Mouse (Mus musculus) embryonic facial prominence, embryonic 14.5 days (tissue): ENCODE data around the gene St8sia1. TPM values are rescaled to one million over a fixed set of nuclear protein-coding genes. Genes with fewer than 3 reads are reported as not detected.

Experiments used
- ATAC-seq: fragments of 200-750 bp; cut with Nextera tagmentation; 2 replicates; pipeline ENCODE4 v1.8.0; 2017; ENCODE audit warnings: low read depth, moderate number of reproducible peaks, moderate TSS enrichment
- DNase-seq: peaks from one replicate; pipeline ENCODE4 v3.0.0-alpha.2; 2015; ENCODE audit warnings: low spot score
- H3K27ac ChIP-seq: fragments of 300-500 bp; sonication (generic); replicated peaks from 2 replicates; pipeline ENCODE4 v1.5.1; 2014; ENCODE audit warnings: low read depth, mild to moderate bottlenecking, low read length, moderate library complexity
- H3K27me3 ChIP-seq: fragments of 300-500 bp; sonication (generic); replicated peaks from 2 replicates; pipeline ENCODE4 v1.6.1; 2014; ENCODE audit warnings: low read length; ENCODE audit not compliant: control insufficient read depth, insufficient read depth
- H3K36me3 ChIP-seq: fragments of 300-500 bp; sonication (generic); 2 replicates; pipeline ENCODE4 v1.6.1; 2014; ENCODE audit warnings: low read length, mixed read lengths; ENCODE audit not compliant: control insufficient read depth, insufficient read depth
- H3K4me1 ChIP-seq: fragments of 300-500 bp; sonication (generic); 2 replicates; pipeline ENCODE4 v1.6.1; 2014; ENCODE audit warnings: antibody characterized with exemption, low read length; ENCODE audit not compliant: control insufficient read depth, insufficient read depth
- H3K4me2 ChIP-seq: fragments of 300-500 bp; sonication (generic); 2 replicates; pipeline ENCODE4 v1.6.1; 2014; ENCODE audit warnings: low read depth, mild to moderate bottlenecking, low read length, moderate library complexity, mixed read lengths
- H3K4me3 ChIP-seq: fragments of 300-500 bp; sonication (generic); 2 replicates; pipeline ENCODE4 v1.5.1; 2014; ENCODE audit warnings: low read depth, mild to moderate bottlenecking, low read length
- H3K9ac ChIP-seq: fragments of 300-500 bp; sonication (generic); 2 replicates; pipeline ENCODE4 v1.6.1; 2014; ENCODE audit warnings: low read depth, mild to moderate bottlenecking, low read length, moderate library complexity, mixed read lengths
- H3K9me3 ChIP-seq: fragments of 300-500 bp; sonication (generic); 2 replicates; pipeline ENCODE4 v1.6.1; 2016; ENCODE audit warnings: low read length; ENCODE audit not compliant: control insufficient read depth
- WGBS: fragments of 180-500 bp; shearing (Covaris S2); extraction: QIAGEN DNeasy Blood & Tissue Kit; methylation state at CpG from one replicate; pipeline ENCODE4 v1.1.7; 2014; 5-methylcytosine and 5-hydroxymethylcytosine counted together
- polyA plus RNA-seq: library from polyadenylated mRNA; unstranded; fragments of >200 nt; fragmentation: Nextera tagmentation; extraction: Ambion mirVana; gene quantifications from 2 replicates; pipeline ENCODE4 v1.2.1, GENCODE M21; 2014

The St8sia1 gene
- polyA plus RNA-seq, 1 experiment from 2014 or later = 1.8 TPM

- Histone ChIP-seq H3K27ac (no peak overlapping the region), H3K9ac (no peak overlapping the region), H3K27me3 (no peaks in the 10 kb centered on the region), H3K4me3 (no peak overlapping the region), H3K4me1 (no peaks in the 10 kb centered on the region), H3K9me3 (no peaks in the 10 kb centered on the region), H3K4me2 (no peak overlapping the region), H3K36me3 (no peaks in the 10 kb centered on the region)
- ATAC-seq (no peak), DNase-seq (no peak)
- 67% methylated on average over 5 of the region's 5 CpGs for WGBS
Observed at GRCm38 (mm10) chr6:142812969-142813368, 151.3 kb downstream of the St8sia1 start.

- no peak for ATAC-seq
- H3K36me3 ChIP-seq = no peaks in the 10 kb centered on the region
- H3K27me3 ChIP-seq = no peaks in the 10 kb centered on the region
- no peak overlapping the region for H3K4me2 ChIP-seq
- WGBS = 63% methylated on average over 6 of the region's 6 CpGs
- no peak for DNase-seq
- H3K27ac ChIP-seq = no peak overlapping the region
- no peak overlapping the region for H3K9ac ChIP-seq
- no peak overlapping the region for H3K4me3 ChIP-seq
- H3K4me1 ChIP-seq = no peaks in the 10 kb centered on the region
- no peaks in the 10 kb centered on the region for H3K9me3 ChIP-seq
Observed at GRCm38 (mm10) chr6:142810239-142810638, 154.0 kb downstream of the St8sia1 start.

DNA sequence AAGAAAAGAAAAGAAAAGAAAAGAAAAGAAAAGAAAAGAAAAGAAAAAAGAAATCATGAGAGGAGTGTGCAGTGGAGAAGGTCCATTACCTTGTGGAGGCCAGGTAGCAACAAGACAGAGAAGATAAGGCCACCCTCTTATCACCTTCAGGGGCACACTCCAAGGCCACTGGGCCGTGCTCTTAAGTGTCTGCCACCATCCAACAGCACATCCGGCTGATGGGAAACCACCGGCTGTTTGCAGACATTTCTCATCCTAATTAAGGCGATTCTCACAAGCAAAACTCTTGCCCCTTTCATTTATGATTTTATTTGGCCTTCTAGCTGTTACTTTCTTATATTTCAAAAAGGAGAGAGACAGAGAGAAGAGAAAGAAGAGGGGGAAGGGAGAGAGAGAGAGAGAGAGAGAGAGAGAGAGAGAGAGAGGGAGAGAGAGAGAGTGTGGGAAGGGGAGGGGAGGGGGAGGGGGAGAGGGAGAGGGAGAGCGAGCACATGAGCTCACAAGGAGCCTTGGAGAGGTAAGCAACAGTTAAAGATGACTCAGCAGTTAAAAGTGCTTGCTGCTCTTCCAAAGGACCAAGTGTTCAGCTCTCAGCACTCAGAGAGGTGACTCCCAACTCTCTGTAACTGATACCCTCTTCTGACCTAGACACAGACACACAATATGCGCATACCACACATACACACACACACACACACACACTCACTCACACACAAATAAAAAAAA lies 154.7 kb downstream of the St8sia1 start:
- Histone ChIP-seq H3K4me3 (no peak overlapping the region), H3K27ac (no peak overlapping the region), H3K9ac (no peak overlapping the region), H3K4me2 (no peak overlapping the region), H3K27me3 (no peaks in the 10 kb centered on the region), H3K9me3 (no peaks in the 10 kb centered on the region), H3K4me1 (no peaks in the 10 kb centered on the region), H3K36me3 (no peaks in the 10 kb centered on the region)
- DNase-seq (no peak), ATAC-seq (no peak)
- WGBS = 36% methylated on average over 6 of the region's 6 CpGs

- 74% methylated on average over 4 of the region's 4 CpGs for WGBS
- no peaks in the 10 kb centered on the region for H3K9me3 ChIP-seq
- H3K27me3 ChIP-seq = no peaks in the 10 kb centered on the region
- H3K4me1 ChIP-seq = peaks cover 10% of the 10 kb centered on the region
- no peak overlapping the region for H3K9ac ChIP-seq
- no peaks in the 10 kb centered on the region for H3K36me3 ChIP-seq
- H3K4me2 ChIP-seq = no peak overlapping the region
- ATAC-seq (no peak), DNase-seq (no peak)
- no peak overlapping the region for H3K4me3 ChIP-seq
- no peak overlapping the region for H3K27ac ChIP-seq
Observed at GRCm38 (mm10) chr6:142806326-142806725, 157.9 kb downstream of the St8sia1 start.

DNA sequence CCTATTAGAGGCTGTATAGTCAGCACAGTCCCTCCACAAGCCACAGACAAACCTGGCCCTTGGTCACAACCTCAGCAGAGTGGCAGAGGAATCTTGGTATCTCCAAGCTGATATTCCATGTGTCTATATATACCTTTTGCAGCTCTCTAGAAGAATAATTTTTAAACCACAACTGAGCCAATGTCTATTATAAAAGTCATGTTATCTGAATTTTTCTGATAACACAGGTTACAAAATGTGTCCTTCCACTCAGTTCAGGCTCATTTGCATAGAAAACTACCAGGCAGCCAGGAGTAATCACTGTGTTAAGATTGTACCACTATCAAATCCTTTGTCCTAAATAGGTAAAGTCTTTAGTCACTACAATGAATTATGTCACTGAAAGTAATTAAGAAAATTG lies 159.8 kb downstream of the St8sia1 start, which contains the start of gene Sult6b2:
TSS of gene Sult6b2 (minus strand) at position 101 of the 400 bp plus-strand sequence.
- Histone ChIP-seq H3K9ac (no peak within 1 kb of the TSS), H3K27ac (no peak within 1 kb of the TSS), H3K27me3 (no peaks in the 10 kb centered on the region), H3K9me3 (no peaks in the 10 kb centered on the region), H3K4me1 (peaks cover 10% of the 10 kb centered on the region), H3K4me3 (no peak within 1 kb of the TSS), H3K36me3 (no peaks in the 10 kb centered on the region), H3K4me2 (no peak within 1 kb of the TSS)
- ATAC-seq (no peak), DNase-seq (no peak)

DNA sequence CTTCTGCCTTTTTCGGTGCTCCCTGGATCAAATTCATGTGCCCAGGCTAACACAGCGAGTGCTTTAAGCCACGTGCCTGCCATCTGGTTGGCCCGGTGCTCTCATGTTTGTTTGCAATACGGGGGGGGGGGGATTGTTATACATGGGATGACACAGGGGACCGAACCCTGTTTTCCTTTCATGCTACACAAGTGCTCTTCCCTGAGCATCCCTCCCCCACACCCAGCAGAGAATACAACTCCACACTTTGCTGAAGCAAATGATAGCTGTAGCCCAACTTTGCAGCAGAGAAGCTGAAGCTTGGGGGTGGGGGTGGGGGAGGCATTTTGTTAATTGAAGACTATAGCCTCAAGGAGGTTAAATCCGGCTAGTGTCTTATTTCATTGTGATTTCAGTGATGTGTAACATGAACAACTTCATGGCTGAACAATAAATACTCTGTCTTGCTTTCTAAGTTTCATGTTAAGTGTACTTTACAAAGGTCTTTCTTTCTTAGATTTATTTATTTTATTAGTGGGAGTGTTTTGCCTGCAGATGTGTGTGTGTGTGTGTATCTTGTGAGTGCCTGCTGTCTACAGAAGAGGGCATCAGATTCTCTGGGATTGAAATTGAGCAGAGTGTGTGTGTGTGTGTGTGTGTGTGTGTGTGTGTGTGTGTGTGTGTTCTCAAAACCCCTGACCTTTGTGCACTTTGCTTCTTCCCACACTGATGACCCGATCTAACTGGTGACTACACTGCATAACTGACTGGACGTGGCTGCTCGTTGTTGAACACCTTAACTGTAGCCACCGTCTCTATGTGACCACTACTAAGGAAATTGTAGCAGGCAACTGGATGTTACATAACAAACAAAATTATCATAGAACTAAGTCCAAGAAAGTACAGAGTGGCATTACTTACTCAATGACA lies 161.4 kb downstream of the St8sia1 start:
- peaks cover 10% of the 10 kb centered on the region for H3K4me1 ChIP-seq
- ATAC-seq (no peak), DNase-seq (no peak)
- H3K4me2 ChIP-seq = no peak overlapping the region
- H3K9ac ChIP-seq = no peak overlapping the region
- H3K27ac ChIP-seq = no peak overlapping the region
- no peak overlapping the region for H3K4me3 ChIP-seq
- no peaks in the 10 kb centered on the region for H3K36me3 ChIP-seq
- no peaks in the 10 kb centered on the region for H3K9me3 ChIP-seq
- no peaks in the 10 kb centered on the region for H3K27me3 ChIP-seq
- 30% methylated on average over 11 of the region's 11 CpGs for WGBS

GRCm38 (mm10) chr6:142801687-142802086 lies 162.6 kb downstream of the St8sia1 start:
- no peak overlapping the region for H3K4me3 ChIP-seq
- H3K36me3 ChIP-seq = no peaks in the 10 kb centered on the region
- no peak for DNase-seq
- ATAC-seq = no peak
- H3K4me1 ChIP-seq = peaks cover 10% of the 10 kb centered on the region
- H3K9me3 ChIP-seq = no peaks in the 10 kb centered on the region
- H3K4me2 ChIP-seq = no peak overlapping the region
- H3K27ac ChIP-seq = no peak overlapping the region
- WGBS = 72% methylated on average over 5 of the region's 5 CpGs
- H3K27me3 ChIP-seq = no peaks in the 10 kb centered on the region
- H3K9ac ChIP-seq = no peak overlapping the region

DNA sequence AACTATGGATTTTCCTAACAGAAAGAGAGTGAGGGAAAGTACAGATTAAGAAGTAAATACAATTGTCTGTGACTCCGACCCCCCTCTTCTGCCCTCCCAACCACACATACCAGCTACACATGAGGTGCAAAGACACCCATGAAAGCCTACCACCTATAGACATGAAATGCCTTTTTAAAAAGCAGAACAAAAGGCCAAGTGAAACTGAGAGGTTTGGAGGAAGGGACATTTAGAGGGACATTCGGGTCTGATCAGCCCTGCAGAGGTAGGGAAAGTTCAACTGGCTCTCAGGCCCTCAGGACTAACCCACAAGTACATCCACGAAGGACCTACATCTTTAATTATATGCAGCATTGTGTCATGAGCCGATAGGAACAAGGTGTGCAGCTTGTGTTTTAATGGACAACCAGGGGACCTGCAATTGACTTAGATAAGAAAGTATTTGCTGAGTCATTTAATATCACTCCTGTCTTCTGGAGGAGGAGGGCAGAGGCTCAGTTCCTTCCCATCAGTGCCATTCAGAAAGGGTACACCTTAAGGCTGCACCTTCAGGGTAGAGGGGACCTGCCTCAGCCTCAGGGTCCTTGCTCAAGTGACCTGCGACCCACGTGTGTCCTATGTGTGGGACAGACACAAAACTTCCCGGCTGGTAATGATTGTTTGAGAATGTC lies 164.4 kb downstream of the St8sia1 start:
- no peak for ATAC-seq
- 73% methylated on average over 7 of the region's 7 CpGs for WGBS
- Histone ChIP-seq H3K4me2 (no peak overlapping the region), H3K9ac (no peak overlapping the region), H3K27me3 (no peaks in the 10 kb centered on the region), H3K36me3 (no peaks in the 10 kb centered on the region), H3K4me3 (no peak overlapping the region), H3K9me3 (no peaks in the 10 kb centered on the region), H3K4me1 (peaks cover 10% of the 10 kb centered on the region), H3K27ac (no peak overlapping the region)
- no peak for DNase-seq
